Mouse (Mus musculus) limb, embryonic 14.5 days (tissue): ENCODE results near the gene Ppp1r13b. TPM values are rescaled to one million over a fixed set of nuclear protein-coding genes. Genes with fewer than 3 reads are reported as not detected.

Source experiments
- ATAC-seq: fragments of 200-750 bp; cut with Nextera tagmentation; 2 replicates; pipeline ENCODE4 v1.8.0; 2017; ENCODE audit warnings: low read depth, moderate number of reproducible peaks, moderate TSS enrichment; ENCODE audit not compliant: low FRiP score
- DNase-seq: peaks from one replicate; pipeline ENCODE4 v3.0.0-alpha.2; 2015; ENCODE audit warnings: low spot score
- H3K27ac ChIP-seq: fragments of 300-500 bp; sonication (generic); replicated peaks from 2 replicates; pipeline ENCODE4 v1.5.1; 2014; ENCODE audit warnings: low read depth, mild to moderate bottlenecking, low read length, moderate library complexity, mixed read lengths
- H3K27me3 ChIP-seq: fragments of 300-500 bp; sonication (generic); 2 replicates; pipeline ENCODE4 v1.6.1; 2014; ENCODE audit warnings: low read length, mixed read lengths; ENCODE audit not compliant: control insufficient read depth, insufficient read depth
- H3K36me3 ChIP-seq: fragments of 300-500 bp; sonication (generic); 2 replicates; pipeline ENCODE4 v1.6.1; 2014; ENCODE audit warnings: mild to moderate bottlenecking, low read length, moderate library complexity, mixed read lengths; ENCODE audit not compliant: control insufficient read depth, insufficient read depth
- H3K4me1 ChIP-seq: fragments of 300-500 bp; sonication (generic); 2 replicates; pipeline ENCODE4 v1.6.1; 2014; ENCODE audit warnings: antibody characterized with exemption, low read length, mixed read lengths; ENCODE audit not compliant: control insufficient read depth, insufficient read depth
- H3K4me2 ChIP-seq: fragments of 300-500 bp; sonication (generic); replicated peaks from 2 replicates; pipeline ENCODE4 v1.6.1; 2014; ENCODE audit warnings: low read depth, mild to moderate bottlenecking, low read length, moderate library complexity; ENCODE audit not compliant: severe bottlenecking
- H3K4me3 ChIP-seq: fragments of 300-500 bp; sonication (generic); replicated peaks from 2 replicates; pipeline ENCODE4 v1.5.1; 2014; ENCODE audit warnings: low read length
- H3K9ac ChIP-seq: fragments of 300-500 bp; sonication (generic); 2 replicates; pipeline ENCODE4 v1.6.1; 2014; ENCODE audit warnings: mild to moderate bottlenecking, low read depth, low read length, moderate library complexity; ENCODE audit not compliant: severe bottlenecking
- H3K9me3 ChIP-seq: fragments of 300-500 bp; sonication (generic); 2 replicates; pipeline ENCODE4 v1.6.1; 2016; ENCODE audit warnings: low read length; ENCODE audit not compliant: control insufficient read depth
- POLR2A ChIP-seq: fragments of 200-500 bp; IDR thresholded peaks from 2 replicates; pipeline ENCODE4 v1.8.0; 2012; ENCODE audit warnings: inconsistent platforms, mild to moderate bottlenecking, moderate library complexity, borderline replicate concordance; ENCODE audit not compliant: insufficient read depth, insufficient read length; ENCODE audit errors: extremely low read depth
- whole genome bisulfite sequencing: fragments of 180-500 bp; shearing (Covaris S2); extraction: QIAGEN DNeasy Blood & Tissue Kit; methylation state at CpG from one replicate; pipeline ENCODE4 v1.1.7; 2014; 5-methylcytosine and 5-hydroxymethylcytosine counted together
- polyA plus RNA-seq, 2 experiments: library from polyadenylated mRNA; depleted of rRNA in 1 of 2; stranded (reverse) in 1 of 2; unstranded in 1 of 2; fragments of >200 nt; fragmentation: Nextera tagmentation in 1 of 2; extraction: Ambion mirVana in 1 of 2; gene quantifications; 2 replicates each; pipeline versions ENCODE4 v1.2.1 to v1.2.3; 2012 to 2014

Gene Ppp1r13b
- polyA plus RNA-seq, 2 experiments = 16.8 to 17.3 TPM

- 78% methylated on average over 9 of the region's 9 CpGs for WGBS
- H3K4me1 ChIP-seq = no peaks in the 10 kb centered on the region
- H3K9ac ChIP-seq = no peak overlapping the region
- H3K36me3 ChIP-seq = no peaks in the 10 kb centered on the region
- TF ChIP-seq POLR2A = no peak
- ATAC-seq (no peak), DNase-seq (no peak)
- H3K27me3 ChIP-seq = no peaks in the 10 kb centered on the region
- H3K4me3 ChIP-seq = no peak overlapping the region
- H3K4me2 ChIP-seq = no peak overlapping the region
- no peak overlapping the region for H3K27ac ChIP-seq
- H3K9me3 ChIP-seq = no peaks in the 10 kb centered on the region
Measured at GRCm38 (mm10) chr12:111898686-111899085, 9.2 kb downstream of the Ppp1r13b start.

DNA sequence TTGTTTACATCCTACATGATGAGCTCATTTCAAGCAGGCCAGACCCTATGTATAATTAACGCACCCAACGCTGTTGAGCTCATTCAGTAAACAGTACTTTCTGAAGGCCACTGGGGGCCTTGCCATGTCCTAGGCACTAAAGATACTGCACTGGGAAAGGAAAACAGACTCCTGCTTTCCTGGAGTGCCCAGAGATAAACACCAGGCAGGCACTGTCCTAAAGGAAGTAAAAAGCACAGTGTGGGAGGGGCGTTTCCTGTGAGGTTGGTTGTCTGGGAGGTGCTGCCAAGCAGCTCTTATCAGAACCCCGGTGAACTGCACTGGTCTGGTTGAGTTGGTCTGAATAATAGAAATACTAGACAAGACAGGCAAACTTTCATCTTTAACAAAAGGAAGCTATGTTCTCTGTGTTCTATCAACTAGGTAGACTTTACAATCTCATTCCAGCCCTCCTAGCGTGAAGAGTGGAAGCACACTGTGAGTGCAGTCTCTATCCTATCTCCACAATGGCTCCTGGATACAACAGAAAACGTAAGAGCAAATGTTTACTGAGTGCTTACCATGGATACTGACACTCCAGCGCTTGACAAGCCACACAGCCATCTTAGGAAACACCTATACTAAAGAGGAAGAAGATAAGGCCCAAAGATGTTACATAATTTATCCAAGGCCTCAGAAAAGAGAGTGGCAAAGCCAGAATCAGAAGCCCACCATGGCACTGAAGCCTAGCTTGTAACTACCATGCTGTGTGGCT, 10.8 kb downstream of the Ppp1r13b start:
- Histone ChIP-seq H3K27me3 (no peaks in the 10 kb centered on the region), H3K4me1 (no peaks in the 10 kb centered on the region), H3K27ac (no peak overlapping the region), H3K36me3 (no peaks in the 10 kb centered on the region), H3K9me3 (no peaks in the 10 kb centered on the region), H3K4me3 (no peak overlapping the region), H3K9ac (no peak overlapping the region), H3K4me2 (no peak overlapping the region)
- WGBS = 60% methylated on average over 7 of the region's 7 CpGs
- no peak for TF ChIP-seq POLR2A
- ATAC-seq (no peak), DNase-seq (no peak)

DNA sequence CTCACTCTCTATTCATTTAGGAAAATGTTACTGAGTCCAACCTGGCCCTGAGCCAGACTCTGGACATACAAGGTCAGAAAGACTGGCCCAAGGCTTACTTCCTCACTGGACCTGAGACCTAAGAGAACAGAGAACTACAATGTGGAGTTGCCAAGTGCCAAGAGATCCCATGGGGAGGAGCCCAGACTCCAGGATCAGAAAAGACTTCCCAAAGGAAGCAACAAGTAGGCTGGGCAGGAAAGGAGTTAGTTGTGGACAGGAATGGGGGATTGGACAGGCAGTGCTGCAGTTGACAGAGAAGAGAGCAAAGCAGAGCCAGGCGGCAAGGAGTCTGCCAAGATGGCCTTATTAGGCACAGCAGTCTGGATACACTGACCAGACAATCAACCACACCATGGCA, 13.8 kb downstream of the Ppp1r13b start:
- Histone ChIP-seq H3K36me3 (no peaks in the 10 kb centered on the region), H3K4me1 (no peaks in the 10 kb centered on the region), H3K4me3 (no peak overlapping the region), H3K27ac (no peak overlapping the region), H3K27me3 (no peaks in the 10 kb centered on the region), H3K9me3 (no peaks in the 10 kb centered on the region), H3K9ac (no peak overlapping the region), H3K4me2 (no peak overlapping the region)
- 60% methylated on average over 1 of the region's 1 CpGs for WGBS
- ATAC-seq = no peak
- DNase-seq = peak; percentile 17
- no peak for TF ChIP-seq POLR2A

GRCm38 (mm10) chr12:111892981-111893380, 14.9 kb downstream of the Ppp1r13b start:
- Histone ChIP-seq H3K9me3 (no peaks in the 10 kb centered on the region), H3K27me3 (no peaks in the 10 kb centered on the region), H3K4me2 (no peak overlapping the region), H3K4me1 (no peaks in the 10 kb centered on the region), H3K9ac (no peak overlapping the region), H3K4me3 (no peak overlapping the region), H3K36me3 (no peaks in the 10 kb centered on the region), H3K27ac (no peak overlapping the region)
- DNase-seq = no peak
- no peak for ATAC-seq
- WGBS = 100% methylated on average over 1 of the region's 1 CpGs
- TF ChIP-seq POLR2A = no peak

DNA sequence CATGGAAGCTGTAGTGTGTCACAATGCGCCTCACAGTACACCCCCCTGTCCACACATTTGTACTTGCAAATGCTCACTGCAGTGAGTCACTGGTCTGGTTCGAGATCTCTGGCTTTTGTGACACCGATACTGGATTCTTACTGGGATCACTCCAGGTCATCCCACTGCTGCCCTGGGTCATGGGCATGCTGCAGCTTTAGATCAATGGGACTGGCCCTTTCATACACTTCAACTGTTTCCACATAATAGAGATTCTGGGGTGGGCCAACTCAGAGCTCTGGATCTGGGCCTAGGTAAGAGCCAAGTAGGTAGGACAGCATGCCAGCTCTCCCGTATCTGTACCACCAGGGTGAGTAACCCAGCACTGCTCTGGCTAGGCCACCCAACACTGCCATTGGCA, 16.1 kb downstream of the Ppp1r13b start:
- Histone ChIP-seq H3K4me3 (no peak overlapping the region), H3K27ac (no peak overlapping the region), H3K4me2 (no peak overlapping the region), H3K9ac (no peak overlapping the region), H3K27me3 (no peaks in the 10 kb centered on the region), H3K9me3 (no peaks in the 10 kb centered on the region), H3K36me3 (no peaks in the 10 kb centered on the region), H3K4me1 (no peaks in the 10 kb centered on the region)
- ATAC-seq (no peak), DNase-seq (no peak)
- TF ChIP-seq POLR2A = no peak
- WGBS = 90% methylated on average over 4 of the region's 4 CpGs

GRCm38 (mm10) chr12:111889251-111889650, 18.7 kb downstream of the Ppp1r13b start:
- H3K9ac ChIP-seq = no peak overlapping the region
- H3K27me3 ChIP-seq = no peaks in the 10 kb centered on the region
- no peaks in the 10 kb centered on the region for H3K36me3 ChIP-seq
- ATAC-seq (no peak), DNase-seq (no peak)
- no peak overlapping the region for H3K4me2 ChIP-seq
- H3K4me1 ChIP-seq = 0 out of 2 replicates have a peak, but pooled peaks cover 6% of the 10 kb centered on the region
- H3K4me3 ChIP-seq = no peak overlapping the region
- no peak overlapping the region for H3K27ac ChIP-seq
- TF ChIP-seq POLR2A = no peak
- WGBS = 78% methylated on average over 3 of the region's 3 CpGs
- H3K9me3 ChIP-seq = no peaks in the 10 kb centered on the region
